ENCODE assay signal across 8 mouse cellular contexts in the genomic region with DNA sequence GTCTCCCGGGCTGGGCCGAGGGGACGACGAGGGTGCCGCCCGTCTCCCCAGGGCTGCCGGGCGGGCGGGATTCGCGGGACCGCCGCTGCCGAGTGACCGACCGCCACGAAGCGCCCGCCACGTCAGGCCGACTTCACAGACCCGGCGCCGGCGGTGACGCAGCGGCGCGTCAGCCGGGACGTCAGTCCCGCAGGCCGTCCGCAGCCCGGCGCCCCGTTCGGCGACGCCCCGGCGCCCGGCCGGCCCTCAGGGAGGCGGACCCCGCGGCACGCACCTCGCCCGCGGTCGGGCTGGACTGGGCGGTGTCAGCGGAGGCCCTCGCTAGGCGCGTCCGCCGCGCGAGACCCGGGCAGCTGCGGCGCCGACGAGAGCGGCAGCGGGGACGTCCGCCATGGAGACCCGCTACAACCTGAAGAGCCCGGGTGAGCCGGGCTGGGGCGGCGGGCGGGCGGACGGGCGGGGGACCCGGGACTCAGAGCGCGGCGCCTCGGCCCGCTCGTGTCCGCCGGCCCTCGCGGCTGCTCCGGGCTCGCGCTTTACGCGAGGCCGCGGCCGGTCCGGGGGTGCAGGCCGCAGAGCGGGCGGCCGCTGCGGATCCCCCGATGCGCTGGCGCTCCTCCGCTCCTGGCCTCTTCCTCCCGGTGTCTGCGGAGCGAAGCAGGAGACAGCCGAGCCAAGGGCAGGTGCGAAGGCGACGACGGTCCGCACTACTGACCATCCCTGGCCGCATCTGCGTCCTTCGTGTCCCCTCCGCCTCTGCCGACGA. TPM values are rescaled to one million over a fixed set of nuclear protein-coding genes. Genes with fewer than 3 reads are reported as not detected.
DNase-seq lines count a peak whose midpoint lies in the region; ATAC-seq and TF ChIP-seq lines count a peak whose summit lies in the region.

A gene (plus strand): TSS at position 222 of the 766 bp plus-strand sequence.

- peak; percentile 34 for DNase-seq in WW6 (ENCODE audit: low read depth, low spot score)
- peak; percentile 74 to 86 for DNase-seq in cerebellum, postnatal 4 days (ENCODE audit: low spot score in 2 of 2)
- DNase-seq in gastrocnemius, adult 2 months, result peak; percentile 97
- peak; percentile 96 for DNase-seq in hindbrain, postnatal 0 days (ENCODE audit: low spot score)
- peak; percentile 90 to 91 for DNase-seq in left cerebral cortex, adult 2 months (ENCODE audit: extremely low spot score in 1 of 2, low spot score in 2 of 2)
- peak; percentile 78 to 85 for DNase-seq in right cerebral cortex, adult 2 months (ENCODE audit: low spot score in 2 of 2)
- DNase-seq in urinary bladder, postnatal 14 days (ENCODE audit: low spot score), result peak; percentile 90

- intact Hi-C loops in gastrocnemius, adult 2 months (cut with DNase I), result loop anchor here (2.0 to 10.0 kb wide), 4 partner anchors 27 to 1523 kb away; a partner anchor contains a TSS
- intact Hi-C loops in left cerebral cortex, adult 2 months (cut with DNase I), result loop anchor here (2.0 to 10.0 kb wide), 5 partner anchors 47 to 263 kb away; a partner anchor contains a TSS

- H3K4me1 ChIP-seq in hindbrain, postnatal 0 days (ENCODE audit: insufficient read depth, low read length), result peaks cover 8% of the 10 kb centered on the region

- H3K36me3 ChIP-seq in hindbrain, postnatal 0 days (ENCODE audit: insufficient read depth, low read length), result no peaks in the 10 kb centered on the region; the same call in 1 of the 2 replicates

- peak within 1 kb of the TSS; percentile 90 for H3K4me3 ChIP-seq in gastrocnemius, adult 2 months
- H3K4me3 ChIP-seq in hindbrain, postnatal 0 days (ENCODE audit: low read length), result peak within 1 kb of the TSS; percentile 74
- peak within 1 kb of the TSS; percentile 96 for H3K4me3 ChIP-seq in left cerebral cortex, adult 2 months

- under 1% methylated on average over 83 of the region's 123 CpGs for WGBS in hindbrain, postnatal 0 days

- peak within 1 kb of the TSS; percentile 55 for H3K4me2 ChIP-seq in hindbrain, postnatal 0 days (ENCODE audit: low read depth, low read length)

- no peak for TF ChIP-seq CTCF in gastrocnemius, adult 2 months (IDR thresholded peaks at IDR 0.05)
- no peak for TF ChIP-seq CTCF in hindbrain, postnatal 0 days (IDR thresholded peaks at IDR 0.05; ENCODE audit: low read depth)
- TF ChIP-seq CTCF in left cerebral cortex, adult 2 months (IDR thresholded peaks at IDR 0.05), result no peak

- H3K27ac ChIP-seq in gastrocnemius, adult 2 months, result peak within 1 kb of the TSS; percentile 99
- H3K27ac ChIP-seq in hindbrain, postnatal 0 days, result peak within 1 kb of the TSS; percentile 98
- peak within 1 kb of the TSS; percentile 89 for H3K27ac ChIP-seq in left cerebral cortex, adult 2 months

- no peaks in the 10 kb centered on the region for H3K27me3 ChIP-seq in hindbrain, postnatal 0 days (ENCODE audit: insufficient read depth, low read length)

- H3K9me3 ChIP-seq in hindbrain, postnatal 0 days (ENCODE audit: low read length), result no peaks in the 10 kb centered on the region

- peak within 1 kb of the TSS; percentile 89 for H3K9ac ChIP-seq in hindbrain, postnatal 0 days (replicated peaks; ENCODE audit: low read length)

- ATAC-seq in hindbrain, postnatal 0 days, result peak; percentile 96
- ATAC-seq in megakaryocyte, adult 5-6 weeks (ENCODE audit: poor library complexity, severe bottlenecking), result peak; percentile 93

RNA-seq across cellular contexts. Expression of the gene that starts here (rescaled TPM):
- 10 to 100 TPM; 50.5 to 54.7 TPM for total RNA-seq in gastrocnemius, adult 2 months (2021)
- 104 TPM in 2 replicates for total RNA-seq in hindbrain, postnatal 0 days (2014; rRNA removed)
- polyA plus RNA-seq in hindbrain, postnatal 0 days (2015; fragmentation: Nextera tagmentation; extraction: Ambion mirVana), result 67.5 and 71.5 TPM in 2 replicates
- total RNA-seq in left cerebral cortex, adult 2 months (2021), result 100 to 1,000 TPM in 1 of 2 experiments, 10 to 100 TPM in 1; 99.7 to 105 TPM
- 57.6 and 61.3 TPM in 2 replicates for total RNA-seq in megakaryocyte, adult 5-6 weeks (2015)
- total RNA-seq in megakaryocyte, adult 5-6 weeks (2017), result 59.9 and 65.6 TPM in 2 replicates

Comparison
In these comparisons a context has a peak if more than half of its experiments do, and no peak if none do; other contexts are left out.
1. Peak in every context shown above with its lines: DNase-seq, ATAC-seq, H3K4me3 ChIP-seq and H3K27ac ChIP-seq.
2. DNase-seq: peak in every context shown above with its lines; median percentile 97 in gastrocnemius, adult 2 months; 96 in hindbrain, postnatal 0 days; 90 in left cerebral cortex, adult 2 months; 90 in urinary bladder, postnatal 14 days; 82 in right cerebral cortex, adult 2 months; 80 in cerebellum, postnatal 4 days; 34 in WW6.